Mouse (Mus musculus) CD4-positive helper T cell, adult 2 months (primary cell): ENCODE measurements at regions not wholly inside any gene's neighbourhood (a gene's known extent, or its start where the extent isn't known, plus 50 kb on each side); places are given as distances from the start of the nearest gene placed in this dataset.

Source experiments
- DNase-seq: peaks from one replicate; pipeline ENCODE4 v3.0.0-alpha.2; 2012; ENCODE audit warnings: low read depth, missing footprints, low spot score

GRCm38 (mm10) chr13:35212276-35212675 lies 185.4 kb upstream of the Eci2 start:
- DNase-seq: no peak

GRCm38 (mm10) chr13:35214219-35214618 lies 187.3 kb upstream of the Eci2 start:
- DNase-seq: no peak

- DNase-seq: no peak
These were observed 199.4 kb upstream of the Eci2 start for GRCm38 (mm10) chr13:35226142-35226829.

GRCm38 (mm10) chr13:35226944-35227343 lies 200.0 kb upstream of the Eci2 start:
- DNase-seq: no peak

- DNase-seq: no peak
These were observed 202.7 kb upstream of the Eci2 start for GRCm38 (mm10) chr13:35229601-35230000.

- DNase-seq: no peak
These were observed 206.7 kb upstream of the Eci2 start for GRCm38 (mm10) chr13:35233636-35234035.

- DNase-seq: no peak
These were observed 214.5 kb upstream of the Eci2 start for GRCm38 (mm10) chr13:35241443-35241842.

GRCm38 (mm10) chr13:35243946-35244345 lies 217.1 kb upstream of the Eci2 start:
- DNase-seq: no peak

- DNase-seq: no peak
These were observed 230.5 kb upstream of the Eci2 start for GRCm38 (mm10) chr13:35257386-35257785.

GRCm38 (mm10) chr13:35258720-35259119 lies 231.8 kb upstream of the Eci2 start:
- DNase-seq: no peak

- no peak for DNase-seq
These were observed 257.1 kb upstream of the Eci2 start for GRCm38 (mm10) chr13:35283959-35284358.

- no peak for DNase-seq
These were observed 275.2 kb upstream of the Eci2 start for GRCm38 (mm10) chr13:35302088-35302487.

- no peak for DNase-seq
These were observed 289.9 kb upstream of the Eci2 start for GRCm38 (mm10) chr13:35316772-35317171.

- no peak for DNase-seq
These were observed 299.9 kb upstream of the Eci2 start for GRCm38 (mm10) chr13:35326682-35327242.

GRCm38 (mm10) chr13:35328320-35328719 lies 301.4 kb upstream of the Eci2 start:
- DNase-seq: no peak

- DNase-seq: no peak
These were observed 304.0 kb upstream of the Eci2 start for GRCm38 (mm10) chr13:35330926-35331325.

- no peak for DNase-seq
These were observed 314.0 kb upstream of the Cdyl start for GRCm38 (mm10) chr13:35345507-35346129.

- no peak for DNase-seq
These were observed 311.4 kb upstream of the Cdyl start for GRCm38 (mm10) chr13:35348283-35348682.

- DNase-seq: no peak
These were observed 300.3 kb upstream of the Cdyl start for GRCm38 (mm10) chr13:35359345-35359744.

GRCm38 (mm10) chr13:35377487-35377886 lies 282.1 kb upstream of the Cdyl start:
- DNase-seq: no peak

GRCm38 (mm10) chr13:35379500-35379899 lies 280.1 kb upstream of the Cdyl start:
- no peak for DNase-seq

GRCm38 (mm10) chr13:35380224-35381009 lies 279.2 kb upstream of the Cdyl start:
- no peak for DNase-seq
